Mouse (Mus musculus) heart, adult 9 months (tissue): ENCODE measurements at regions not wholly inside any gene's neighbourhood (a gene's known extent, or its start where the extent isn't known, plus 50 kb on each side); places are given as distances from the start of the nearest gene placed in this dataset.
A peak's percentile ranks its signal among the peaks of the same experiment; 100 is the strongest.

Experiments used
- DNase-seq, 2 experiments: peaks; one replicate each; pipeline ENCODE4 v3.0.0; 2022; ENCODE audit warnings: low spot score in 2 of 2

DNA sequence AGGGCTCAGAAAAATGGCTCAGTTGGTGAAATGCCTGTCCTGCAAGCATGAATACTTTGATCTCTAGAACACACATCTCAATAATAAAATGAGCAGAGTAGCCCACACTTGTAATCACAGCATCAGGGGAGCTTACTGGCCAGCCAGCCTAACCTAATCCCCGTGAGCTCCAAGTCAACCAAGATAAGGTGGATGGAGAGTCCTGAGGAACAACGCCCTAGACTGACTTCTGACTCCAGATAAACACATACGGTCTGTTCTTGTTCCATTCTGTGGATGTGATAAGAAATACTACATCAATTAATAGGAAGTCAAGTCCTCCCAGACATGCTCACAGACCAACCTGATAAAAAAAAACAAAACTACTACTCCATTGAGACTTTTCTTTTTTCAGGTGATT, 180.4 kb upstream of the Jarid2 start:
- DNase-seq = no peak

DNA sequence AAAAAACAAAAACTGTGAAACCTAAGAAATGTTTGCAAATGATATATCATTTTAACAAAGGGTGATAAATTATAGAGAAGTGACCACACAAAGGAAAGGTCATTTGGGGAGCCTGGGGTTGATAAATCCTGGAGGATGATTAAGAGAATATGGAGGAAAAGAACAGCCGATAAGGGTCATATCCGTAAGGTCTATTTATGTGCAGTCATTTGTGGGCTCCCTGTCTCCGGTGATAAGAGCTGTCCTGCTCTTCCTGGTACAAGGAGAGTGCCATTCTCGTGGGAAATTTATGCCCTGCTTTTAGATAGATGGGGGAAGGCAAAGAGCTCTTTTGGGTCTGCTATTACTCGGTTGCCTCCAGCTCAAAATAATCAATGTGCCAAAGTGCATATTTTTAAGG, 175.9 kb upstream of the Jarid2 start:
- DNase-seq = no peak

DNA sequence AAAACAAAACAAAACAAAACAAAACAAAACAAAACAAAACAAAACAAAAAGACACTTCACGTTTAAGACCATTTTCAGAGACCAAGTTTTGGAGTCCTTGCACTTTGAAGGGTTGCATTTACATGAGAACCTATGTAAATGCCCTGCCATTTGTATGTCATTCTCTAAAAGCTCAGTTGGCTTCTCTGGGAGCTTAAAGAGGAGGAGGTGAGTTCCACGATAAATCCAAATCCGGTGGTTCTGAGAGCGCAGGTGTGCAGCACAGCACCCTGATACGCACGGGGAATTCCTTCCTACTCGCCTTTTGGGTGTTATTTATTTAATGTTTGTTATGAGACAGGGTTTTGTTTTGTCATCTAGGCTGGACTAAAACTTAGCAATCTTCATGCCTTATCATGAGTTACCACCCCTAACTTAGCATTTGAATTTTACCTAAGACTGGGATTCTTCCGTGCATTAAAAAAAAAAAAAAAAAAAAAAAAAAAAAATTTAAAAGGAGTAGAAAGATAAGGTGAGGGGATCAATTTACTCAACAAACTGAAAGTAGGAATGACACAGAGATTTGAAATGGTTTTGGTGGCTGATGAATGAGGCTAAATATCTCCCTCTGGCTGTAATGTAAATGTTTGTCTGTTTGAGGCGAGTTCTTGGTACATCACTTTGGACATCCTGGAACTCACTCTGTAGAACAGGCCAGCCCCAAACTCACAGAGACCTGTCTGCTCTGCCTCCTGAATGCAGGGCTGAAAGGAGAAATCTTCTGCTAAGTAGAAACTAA, 174.4 kb upstream of the Jarid2 start:
- no peak for DNase-seq

DNA sequence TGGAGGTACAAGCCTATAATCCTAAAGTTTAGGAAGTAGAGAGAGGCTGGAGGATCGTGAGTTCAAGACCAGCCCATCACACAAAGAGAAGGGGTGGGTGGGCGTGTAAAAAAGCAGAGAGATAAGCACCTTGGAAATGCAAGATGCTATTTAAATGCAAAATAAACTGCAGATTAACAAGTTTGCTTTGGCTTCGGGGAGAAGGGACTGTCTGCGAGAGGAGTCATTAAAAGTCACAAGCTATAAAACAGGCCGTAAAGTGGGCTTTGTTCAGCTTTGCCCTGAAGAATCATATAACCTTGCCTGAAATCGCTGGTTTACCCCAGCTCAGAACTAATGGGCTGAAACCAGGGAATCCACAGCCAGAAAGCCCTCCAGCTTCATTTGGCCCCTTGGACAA, 173.3 kb upstream of the Jarid2 start:
- DNase-seq = no peak

DNA sequence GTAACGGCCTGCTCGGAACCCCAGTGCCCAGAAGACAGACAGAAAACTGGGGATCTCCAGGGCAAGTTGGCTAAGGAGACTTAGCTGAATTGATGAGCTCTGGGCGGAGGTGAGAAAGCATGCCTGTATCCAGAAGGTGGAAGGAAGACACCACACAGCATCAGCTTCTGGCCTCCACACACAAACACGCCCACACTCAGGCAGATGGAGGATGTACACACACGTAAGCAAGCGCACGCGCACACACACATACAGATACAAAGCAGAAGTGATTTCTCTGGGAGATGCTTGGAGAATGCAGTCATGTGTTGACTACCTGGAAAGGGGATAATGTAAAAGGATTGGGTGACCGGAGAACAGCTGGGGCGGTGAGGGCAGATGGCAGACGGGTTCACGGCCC, 171.2 kb upstream of the Jarid2 start:
- no peak for DNase-seq

DNA sequence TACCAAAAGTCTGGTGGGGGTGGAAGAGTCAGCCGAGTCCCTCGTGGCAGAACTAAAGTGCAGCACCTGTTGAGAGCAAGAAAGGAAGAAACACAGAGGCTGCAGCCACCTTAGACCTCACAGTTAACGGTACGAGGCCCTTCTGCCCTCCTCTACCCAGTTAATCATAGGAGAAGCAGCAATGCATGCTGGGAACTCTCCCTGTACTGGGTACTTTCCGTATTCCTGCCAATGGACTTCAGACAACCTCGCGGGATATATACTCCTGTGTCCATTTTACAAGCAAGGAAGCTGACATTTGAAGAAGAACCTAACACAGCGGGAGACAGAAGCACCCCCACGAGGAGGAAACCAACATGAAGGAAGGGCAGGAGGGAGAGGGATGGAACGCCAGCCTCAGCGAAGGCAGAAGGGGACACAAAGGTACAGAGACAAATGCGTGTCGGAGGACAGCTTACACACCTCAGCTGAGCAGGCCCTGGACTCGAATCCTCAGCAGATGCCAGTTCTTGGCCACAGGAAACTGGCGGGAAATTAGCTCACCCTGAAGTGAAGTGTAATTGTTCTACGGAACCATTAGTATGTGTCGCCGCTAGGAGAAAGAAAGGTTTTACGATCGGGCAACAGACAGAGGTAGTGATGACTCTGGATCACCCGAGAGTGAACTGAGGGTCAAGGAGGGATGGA, 170.6 kb upstream of the Jarid2 start:
- DNase-seq = no peak

DNA sequence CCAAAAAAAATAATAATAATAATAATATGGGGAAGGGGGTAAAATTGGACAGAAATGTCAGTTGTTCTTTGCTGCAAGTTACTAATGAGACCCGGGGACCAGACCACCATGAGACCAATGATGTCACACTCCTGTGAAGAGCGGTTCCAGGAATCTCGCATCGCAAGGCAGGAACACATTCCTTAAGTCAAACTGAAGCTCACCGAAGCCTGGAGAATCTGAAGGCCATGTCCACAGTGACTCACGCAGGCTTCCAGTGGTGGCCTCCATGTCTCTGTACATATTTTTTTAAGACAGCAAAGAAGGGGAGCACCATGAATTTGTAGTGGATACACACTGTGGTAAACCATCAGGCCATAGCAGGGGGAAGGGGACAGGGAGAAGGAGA, 170.1 kb upstream of the Jarid2 start:
- DNase-seq = no peak

DNA sequence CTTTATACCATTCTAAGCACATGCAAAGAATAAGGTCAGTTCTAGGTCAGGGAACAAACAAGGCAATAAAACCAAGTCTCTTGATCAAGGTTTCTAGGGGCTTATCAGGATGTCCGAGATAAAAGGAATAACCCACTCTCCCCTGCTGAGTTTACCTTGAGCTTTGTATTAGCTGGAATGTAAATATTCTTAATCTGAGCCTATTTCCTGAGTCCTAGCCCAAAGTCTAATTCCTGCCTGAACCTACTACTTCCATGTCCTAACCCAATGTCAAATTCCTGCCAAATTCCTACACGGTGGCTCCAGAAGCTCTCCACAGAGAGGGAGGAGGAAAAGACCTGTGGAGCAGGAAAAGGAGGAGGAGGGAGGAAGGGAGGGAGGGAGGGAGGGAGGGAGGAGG, 169.6 kb upstream of the Jarid2 start:
- DNase-seq = no peak

DNA sequence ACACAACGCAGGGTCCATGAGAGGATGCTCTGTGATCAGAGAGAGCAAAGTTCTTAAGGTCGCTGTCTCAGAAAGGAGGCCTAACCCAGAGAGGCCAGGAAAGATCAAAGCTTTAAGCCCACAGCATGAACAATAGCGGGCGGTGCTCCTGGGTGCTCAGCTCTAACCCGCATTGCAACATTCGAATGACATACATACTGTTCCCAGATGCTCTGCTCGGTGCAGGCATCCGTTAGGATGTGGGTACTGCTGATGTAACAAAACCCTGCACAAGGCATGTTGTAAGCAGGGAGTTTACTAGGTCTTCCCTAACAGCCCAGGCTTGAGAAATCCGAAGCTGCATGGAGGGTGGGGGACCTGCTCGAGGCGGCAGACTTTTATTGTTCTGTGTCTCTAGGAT, 164.6 kb upstream of the Jarid2 start:
- no peak for DNase-seq

DNA sequence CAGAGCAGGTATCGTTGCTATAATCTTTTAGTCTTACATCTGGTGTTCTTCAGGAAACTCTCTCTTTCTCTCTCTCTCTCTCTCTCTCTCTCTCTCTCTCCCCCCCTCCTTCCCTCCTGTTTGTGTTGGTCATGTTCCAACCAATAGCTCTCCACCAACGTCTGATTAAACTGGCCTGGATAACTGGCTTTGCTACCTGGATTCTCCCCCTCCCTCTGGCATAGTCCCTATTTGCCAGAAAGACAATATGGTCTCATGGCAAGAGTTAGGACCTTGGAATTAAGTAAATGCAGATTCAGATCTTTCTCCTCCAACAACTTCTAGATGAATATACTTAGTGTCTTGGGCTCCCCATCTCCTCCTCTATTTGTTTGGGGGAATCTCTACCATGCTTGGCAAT, 161.6 kb upstream of the Jarid2 start:
- no peak for DNase-seq

DNA sequence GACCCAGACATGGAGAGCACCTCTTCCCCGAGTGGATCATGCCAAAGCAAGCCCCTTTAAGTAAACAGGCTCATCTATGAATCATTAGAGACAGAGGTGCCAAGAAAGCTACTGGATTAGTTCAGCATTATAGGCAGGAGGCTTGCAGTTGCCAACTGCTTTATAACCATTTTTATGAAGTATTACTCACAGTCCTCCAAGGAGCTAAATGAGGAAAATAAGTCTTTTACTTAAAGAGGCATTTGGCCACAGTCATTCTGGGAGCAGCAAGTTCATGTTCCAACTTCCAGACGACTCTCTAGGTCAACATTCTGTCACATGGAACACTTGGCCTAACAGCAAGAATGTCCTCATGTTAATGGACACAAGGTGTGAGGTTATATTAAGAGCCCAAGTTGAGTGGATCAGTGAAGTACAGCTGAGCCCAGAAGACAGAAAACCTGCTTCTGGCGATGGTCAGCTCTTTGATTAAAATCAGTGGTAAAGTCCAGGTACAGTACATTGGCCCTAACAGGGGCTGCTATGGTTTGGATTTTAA, 160.0 kb upstream of the Jarid2 start:
- DNase-seq = peak; percentile 48 to 68

DNA sequence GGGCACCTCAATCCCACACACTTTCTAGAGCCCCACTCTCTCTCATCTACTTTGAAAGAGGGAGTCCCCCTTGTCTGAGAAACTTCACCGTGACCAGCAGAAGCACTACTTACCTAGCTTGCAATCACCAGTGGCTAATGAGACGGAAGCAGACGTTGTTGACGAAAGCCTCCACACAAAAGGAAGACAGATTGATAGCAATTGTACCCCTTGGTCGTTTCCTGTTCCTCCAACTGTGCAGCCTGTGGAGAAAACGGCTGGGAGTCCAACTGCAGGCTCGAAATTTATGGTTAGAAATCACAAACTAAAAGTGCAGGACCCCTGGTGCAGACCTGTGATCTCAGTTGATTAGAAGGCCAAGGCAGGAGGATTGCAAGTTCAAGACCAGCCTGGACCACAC, 155.8 kb upstream of the Jarid2 start:
- no peak for DNase-seq

DNA sequence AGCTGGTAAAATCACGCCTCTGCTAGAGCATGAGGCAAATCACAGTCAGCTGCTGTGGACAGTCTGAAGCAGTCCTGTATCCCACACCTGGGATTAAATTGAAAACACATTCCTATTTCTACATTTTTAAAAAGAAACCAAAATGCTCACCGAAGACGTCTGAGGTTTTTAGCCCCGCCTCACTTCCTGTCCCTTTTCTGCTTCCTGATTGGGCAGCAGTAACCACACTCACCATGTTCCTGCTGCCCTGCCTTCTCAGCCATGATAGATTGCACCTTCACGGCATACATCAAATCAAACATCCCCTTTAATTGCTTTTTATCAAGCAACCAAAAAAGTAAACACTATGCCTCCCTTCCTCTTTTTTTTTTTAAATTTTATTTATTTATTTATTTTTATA, 150.1 kb upstream of the Jarid2 start:
- DNase-seq = no peak

DNA sequence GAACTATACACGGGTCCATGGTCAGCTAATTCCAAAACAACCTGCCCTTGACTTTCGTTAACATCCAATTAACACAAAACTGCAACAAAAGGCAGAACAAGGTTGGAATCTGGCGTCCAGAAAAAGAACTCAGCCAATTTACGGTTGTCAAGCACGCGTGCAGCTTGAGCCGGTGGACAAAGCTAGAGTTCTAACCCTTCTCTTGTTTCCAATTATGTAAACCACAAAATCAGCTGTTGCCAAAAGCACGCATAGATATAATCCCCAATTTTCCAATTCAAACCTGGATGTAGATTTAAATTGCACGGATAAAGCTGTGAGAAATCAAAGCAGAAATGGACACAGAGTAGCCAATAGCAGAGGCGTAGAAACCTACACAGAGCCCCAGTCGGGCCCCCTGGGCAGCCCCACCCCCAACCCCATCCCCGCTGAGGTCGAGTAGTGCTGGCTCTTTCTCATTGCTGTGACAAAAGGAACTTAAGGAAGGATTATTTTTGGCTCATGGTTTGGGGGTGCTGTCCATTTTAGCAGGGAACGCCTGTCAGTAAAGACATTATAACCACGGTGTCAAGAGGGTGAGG, 149.0 kb upstream of the Jarid2 start:
- no peak for DNase-seq

DNA sequence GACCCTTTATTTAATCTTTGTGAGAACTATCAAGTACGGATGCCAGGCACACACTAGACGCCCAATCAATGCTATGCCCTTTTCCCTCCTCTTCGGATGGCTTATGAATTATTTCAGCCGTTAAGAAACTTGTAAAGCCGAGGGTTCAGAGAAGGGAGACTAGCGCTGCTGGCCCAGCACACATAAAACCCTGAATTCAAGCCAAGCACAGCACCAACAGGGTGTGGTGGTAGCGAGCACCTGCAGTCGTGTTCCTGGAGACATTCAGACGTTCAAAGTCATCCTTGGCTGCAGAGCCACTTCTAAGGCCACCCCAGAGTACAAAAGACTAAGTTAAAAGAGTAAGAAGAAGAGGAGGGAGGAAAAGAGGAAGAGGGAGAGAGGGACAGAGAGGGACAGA, 148.5 kb upstream of the Jarid2 start:
- DNase-seq = no peak

DNA sequence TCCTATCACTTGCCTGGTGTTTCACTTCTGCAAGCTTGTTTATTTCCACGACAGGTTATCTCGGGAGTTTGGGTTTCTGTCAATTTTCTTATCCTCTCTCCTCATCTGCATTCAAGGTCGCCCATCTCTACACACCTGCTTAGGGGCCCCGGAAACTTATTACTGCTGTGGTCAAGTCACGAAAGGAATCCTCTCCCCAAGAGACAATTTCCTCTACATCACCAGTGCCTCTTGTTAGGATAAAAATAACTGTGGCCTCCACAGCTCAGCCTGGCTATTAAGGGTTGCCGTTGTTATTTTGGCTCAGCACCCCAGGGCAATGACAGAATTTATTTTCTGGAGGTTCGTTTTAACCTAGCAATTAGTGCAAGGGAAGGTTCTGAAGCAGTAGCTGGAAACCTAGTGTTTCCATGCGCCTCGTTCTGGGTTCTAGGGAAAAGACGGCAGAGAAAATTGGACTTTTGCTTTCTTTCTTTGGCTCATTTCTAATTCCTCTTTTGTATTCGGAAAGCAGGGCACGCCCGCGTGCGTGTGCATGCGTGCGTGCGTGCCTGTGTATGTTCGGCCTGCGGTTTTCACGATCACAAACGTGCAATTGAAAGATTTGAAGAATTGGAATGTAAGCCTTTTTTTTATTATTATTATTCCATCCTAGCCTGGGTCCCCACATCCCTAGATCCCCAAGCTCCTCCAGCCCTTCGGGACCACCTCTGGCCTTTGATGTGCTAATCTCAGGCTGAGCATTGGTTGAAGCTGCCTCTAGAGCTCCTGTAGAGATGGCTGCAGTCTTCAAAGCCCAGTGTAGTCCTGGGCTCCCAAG, 147.1 kb upstream of the Jarid2 start:
- DNase-seq = peak; percentile 20 to 28

DNA sequence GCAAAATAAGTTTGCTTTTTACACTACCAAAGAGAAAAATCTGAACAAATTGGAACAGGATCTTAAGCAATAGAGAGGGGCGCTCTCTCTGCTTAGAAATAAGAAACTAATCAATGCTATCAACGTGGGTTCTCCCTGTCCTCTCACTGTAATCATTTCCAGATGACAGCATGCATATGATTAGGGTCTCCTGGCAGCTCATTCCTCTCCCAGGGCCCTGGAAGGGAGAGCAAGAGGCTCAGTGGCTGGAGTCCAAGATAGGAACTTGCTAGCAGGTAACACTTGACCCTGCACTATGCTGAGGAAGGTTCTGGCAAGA, 146.5 kb upstream of the Jarid2 start:
- no peak for DNase-seq

DNA sequence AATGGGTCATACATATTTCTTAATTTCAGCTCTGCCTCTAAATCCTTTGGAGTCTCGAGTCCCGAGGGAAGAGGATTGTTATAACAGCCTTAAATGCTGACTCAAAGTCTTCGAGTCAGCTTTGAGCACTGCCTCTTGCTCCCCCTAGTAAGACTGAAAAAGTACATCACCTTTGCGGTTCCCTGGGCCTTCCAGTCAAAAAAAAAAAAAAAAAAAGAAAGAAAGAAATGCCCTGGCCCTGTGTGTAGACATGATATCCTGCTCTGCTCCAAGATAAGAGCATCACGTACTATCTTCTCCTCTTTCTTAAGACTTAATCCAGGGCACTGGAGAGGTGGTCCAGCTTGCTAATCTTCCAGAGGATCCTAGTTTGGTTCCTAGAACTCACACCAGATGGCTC, 145.7 kb upstream of the Jarid2 start:
- DNase-seq = no peak

DNA sequence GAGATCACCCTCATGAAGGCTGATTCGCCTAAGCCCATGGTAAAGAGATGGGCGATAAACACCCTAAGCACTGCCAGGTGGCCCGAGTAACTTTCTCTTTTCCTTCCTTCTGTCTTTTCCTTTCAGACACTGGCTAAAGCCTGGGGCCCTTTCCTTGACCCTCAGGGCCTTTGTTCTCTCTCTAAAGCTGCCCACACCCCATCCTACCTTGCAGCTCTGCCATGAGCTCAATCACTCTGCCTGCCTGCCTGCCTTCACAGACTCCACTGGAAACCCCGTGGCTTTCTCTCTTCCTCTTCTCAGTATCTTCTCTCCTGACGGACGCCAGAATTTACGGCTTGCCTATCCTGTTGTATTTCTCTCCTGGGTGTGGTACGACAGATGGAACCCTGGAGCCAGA, 145.1 kb upstream of the Jarid2 start:
- DNase-seq = no peak

DNA sequence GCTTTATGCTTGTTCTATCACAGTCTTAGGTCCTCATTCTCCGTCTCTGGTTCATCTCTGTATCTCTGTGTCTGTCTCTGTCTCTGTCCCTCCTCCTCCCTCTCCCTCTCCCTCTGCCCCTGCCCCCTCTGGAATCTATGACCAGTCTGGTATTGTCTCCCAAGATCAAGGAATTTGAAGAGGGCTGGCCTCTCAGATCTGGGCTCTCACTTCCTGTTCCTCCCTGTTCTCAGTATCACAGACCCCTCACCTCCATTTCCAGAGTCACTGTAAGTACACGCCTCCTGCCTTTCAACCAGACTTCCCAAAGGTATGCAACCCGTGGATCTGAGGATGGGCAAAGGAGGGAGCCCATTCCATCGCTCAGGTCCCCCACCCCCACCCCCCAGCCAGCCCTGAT, 144.7 kb upstream of the Jarid2 start:
- DNase-seq = no peak

DNA sequence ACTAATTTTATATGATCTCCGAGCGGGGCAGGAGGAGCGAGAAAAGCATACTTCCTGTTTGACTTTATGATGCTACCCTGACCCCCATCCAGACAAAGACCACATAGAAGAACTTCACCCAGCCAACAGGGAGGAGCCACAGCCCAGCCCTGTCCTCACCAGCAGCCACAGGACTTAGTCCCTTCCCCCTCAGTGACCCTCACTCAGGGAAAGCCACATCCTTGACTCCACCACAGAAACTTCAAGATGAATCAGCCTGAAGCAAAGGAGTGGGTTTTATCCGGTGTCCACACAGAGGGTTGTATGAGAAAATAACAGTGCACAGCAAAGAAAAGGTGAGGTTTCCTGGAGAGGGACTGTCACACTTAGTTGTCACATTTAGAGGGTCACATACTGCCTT, 141.4 kb upstream of the Jarid2 start:
- DNase-seq = no peak

DNA sequence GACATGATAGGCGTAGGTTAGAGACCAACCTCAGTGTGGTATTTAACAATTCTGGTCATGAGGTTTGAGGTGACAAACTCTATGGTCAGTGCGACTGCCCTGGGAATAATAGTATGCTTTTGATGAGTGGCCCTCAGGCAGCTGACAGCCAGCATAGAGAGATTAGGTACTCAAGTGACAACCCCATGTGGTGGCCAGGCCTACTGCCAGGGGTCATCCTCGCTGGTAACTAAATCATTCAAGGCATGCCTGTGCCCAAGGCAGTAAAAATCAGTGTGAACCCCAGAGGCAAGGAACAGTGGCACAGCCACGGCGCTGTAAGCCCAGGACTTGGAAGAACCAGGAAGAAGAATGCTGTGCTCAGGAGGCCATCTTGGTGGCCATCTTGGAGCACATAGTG, 134.6 kb upstream of the Jarid2 start:
- no peak for DNase-seq
